Mouse (Mus musculus) G1E (cell line): ENCODE data around the gene Gstt3. TPM values are rescaled to one million over a fixed set of nuclear protein-coding genes. Genes with fewer than 3 reads are reported as not detected.

Experiments used
- ATAC-seq: 2 replicates; pipeline ENCODE4 v1.8.0; 2016; ENCODE audit warnings: mild to moderate bottlenecking; ENCODE audit not compliant: insufficient number of reproducible peaks, poor library complexity, low FRiP score, severe bottlenecking; ENCODE audit errors: extremely low read depth
- DNase-seq: peaks from one replicate; pipeline ENCODE4 v3.0.0; 2012; ENCODE audit warnings: low spot score
- H3K27me3 ChIP-seq: 2 replicates; pipeline ENCODE4 v1.6.1; 2012; ENCODE audit warnings: mild to moderate bottlenecking, low read length, inconsistent platforms; ENCODE audit not compliant: insufficient read depth
- H3K36me3 ChIP-seq: replicated peaks from 2 replicates; pipeline ENCODE3; 2012; ENCODE audit warnings: mild to moderate bottlenecking, inconsistent platforms
- H3K4me1 ChIP-seq: 2 replicates; pipeline ENCODE4 v1.6.1; 2012; ENCODE audit warnings: low read depth, low read length, inconsistent platforms, mixed read lengths; ENCODE audit not compliant: insufficient read depth
- H3K4me3 ChIP-seq: 2 replicates; pipeline ENCODE4 v1.5.1; 2012; ENCODE audit warnings: low read depth, mild to moderate bottlenecking, inconsistent platforms, low read length, moderate library complexity, mixed read lengths
- H3K9me3 ChIP-seq: replicated peaks from 2 replicates; pipeline ENCODE4 v1.6.1; 2012; ENCODE audit warnings: inconsistent platforms
- CTCF ChIP-seq: IDR thresholded peaks from 2 replicates; pipeline ENCODE4 v1.5.1; 2012; ENCODE audit warnings: low read depth, low read length, inconsistent platforms, mixed read lengths
- GATA1 ChIP-seq: IDR thresholded peaks from 2 replicates; pipeline ENCODE4 v1.6.1; 2012; ENCODE audit warnings: borderline replicate concordance, low read length, inconsistent platforms, mixed read lengths
- GATA2 ChIP-seq: IDR thresholded peaks from 2 replicates; pipeline ENCODE4 v1.6.1; 2012; ENCODE audit warnings: low read depth, low read length, inconsistent platforms, borderline replicate concordance
- POLR2AphosphoS5 ChIP-seq: IDR thresholded peaks from 2 replicates; pipeline ENCODE4 v1.6.1; 2012; ENCODE audit warnings: low read depth, low read length, inconsistent platforms; ENCODE audit not compliant: insufficient replicate concordance
- TAL1 ChIP-seq: conservative IDR thresholded peaks from 2 replicates; pipeline ENCODE4 v1.6.1; 2012; ENCODE audit warnings: low read depth, low read length, inconsistent platforms, mixed read lengths
- polyA plus RNA-seq: library from polyadenylated mRNA; stranded (reverse); fragments of >175 nt; gene quantifications from 2 replicates; pipeline ENCODE4 v1.2.3, GENCODE M21; 2012
- total RNA-seq, 2 experiments: library from RNA; stranded (forward) in 1 of 2; stranded (reverse) in 1 of 2; fragments of 200-1000 nt in 1 of 2; fragments of >200 nt in 1 of 2; fragmentation: Nextera tagmentation in 1 of 2; gene quantifications; 2 replicates each; pipeline ENCODE4 v1.2.3; 2014 to 2017

Gstt3 gene
- total and polyA plus RNA-seq, 3 experiments = 0.24 to 0.49 TPM; not detected in 1

GRCm38 (mm10) chr10:75823782-75824181 is 42.6 kb upstream of the Gstt3 start:
- peaks cover 4% of the 10 kb centered on the region; the same call in 1 of the 2 replicates for H3K27me3 ChIP-seq

GRCm38 (mm10) chr10:75822443-75822842 is 41.2 kb upstream of the Gstt3 start, which contains the start of gene Gstt4:
Gene Gstt4, minus strand, starts transcription at chr10:75822543.
- Histone ChIP-seq H3K27me3 (peaks cover 6% of the 10 kb centered on the region), H3K36me3 (no peaks in the 10 kb centered on the region), H3K4me1 (peaks cover 31% of the 10 kb centered on the region), H3K9me3 (peaks cover 10% of the 10 kb centered on the region), H3K4me3 (no peak within 1 kb of the TSS)
- ATAC-seq (no peak), DNase-seq (no peak)
- TF ChIP-seq TAL1 = no peak
- TF ChIP-seq GATA2 = no peak
- TF ChIP-seq GATA1 = no peak
- TF ChIP-seq POLR2AphosphoS5 = no peak
- TF ChIP-seq CTCF = no peak

More at GRCm38 (mm10) chr10:75823782-75824181, 42.6 kb upstream of the Gstt3 start:
- peaks cover 35% of the 10 kb centered on the region for H3K4me1 ChIP-seq
- ATAC-seq = no peak
- H3K9me3 ChIP-seq = peaks cover 10% of the 10 kb centered on the region
- no peak for DNase-seq
- H3K4me3 ChIP-seq = no peak overlapping the region
- TF ChIP-seq GATA1 = no peak
- TF ChIP-seq TAL1 = no peak
- no peak for TF ChIP-seq POLR2AphosphoS5
- no peak for TF ChIP-seq CTCF
- TF ChIP-seq GATA2 = no peak
- no peaks in the 10 kb centered on the region for H3K36me3 ChIP-seq

- peaks cover 8% of the 10 kb centered on the region for H3K9me3 ChIP-seq
- ATAC-seq (no peak), DNase-seq (no peak)
- H3K27me3 ChIP-seq = peaks cover 6% of the 10 kb centered on the region
- TF ChIP-seq TAL1 = no peak
- TF ChIP-seq CTCF = no peak
- TF ChIP-seq POLR2AphosphoS5 = no peak
- no peak for TF ChIP-seq GATA1
- no peak for TF ChIP-seq GATA2
- H3K4me1 ChIP-seq = peaks cover 14% of the 10 kb centered on the region
- no peak overlapping the region for H3K4me3 ChIP-seq
- H3K36me3 ChIP-seq = no peaks in the 10 kb centered on the region
Observed at GRCm38 (mm10) chr10:75819882-75820281, 38.7 kb upstream of the Gstt3 start.

GRCm38 (mm10) chr10:75818641-75819040 is 37.4 kb upstream of the Gstt3 start:
- TF ChIP-seq CTCF (no peak), POLR2AphosphoS5 (no peak), TAL1 (no peak), GATA2 (no peak), GATA1 (no peak)
- no peaks in the 10 kb centered on the region for H3K36me3 ChIP-seq
- peaks cover 6% of the 10 kb centered on the region for H3K27me3 ChIP-seq
- peaks cover 3% of the 10 kb centered on the region; the same call in 1 of the 2 replicates for H3K4me1 ChIP-seq
- DNase-seq = no peak
- no peak for ATAC-seq
- H3K9me3 ChIP-seq = no peaks in the 10 kb centered on the region
- no peak overlapping the region for H3K4me3 ChIP-seq

GRCm38 (mm10) chr10:75804217-75804616 is 23.0 kb upstream of the Gstt3 start:
- TF ChIP-seq TAL1 (no peak), GATA2 (no peak), POLR2AphosphoS5 (no peak), CTCF (no peak), GATA1 (no peak)
- ATAC-seq = no peak
- 0 out of 2 replicates have a peak, but pooled peaks cover 3% of the 10 kb centered on the region for H3K9me3 ChIP-seq

GRCm38 (mm10) chr10:75798176-75798696 is 17.0 kb upstream of the Gstt3 start, which contains the start of gene Gstt1:
Gene Gstt1, minus strand, starts transcription at chr10:75798584.
- ATAC-seq = no peak; the same call in 1 of the 2 replicates
- no peaks in the 10 kb centered on the region for H3K9me3 ChIP-seq
- H3K4me1 ChIP-seq = peaks cover 14% of the 10 kb centered on the region
- H3K36me3 ChIP-seq = no peaks in the 10 kb centered on the region
- peak within 1 kb of the TSS; percentile 57; the same call in 1 of the 2 replicates for H3K4me3 ChIP-seq
- no peak for TF ChIP-seq TAL1
- TF ChIP-seq POLR2AphosphoS5 = no peak
- no peak for TF ChIP-seq CTCF
- no peak for TF ChIP-seq GATA2
- no peak for TF ChIP-seq GATA1
- H3K27me3 ChIP-seq = peaks cover 22% of the 10 kb centered on the region
- DNase-seq = no peak

More at GRCm38 (mm10) chr10:75804217-75804616, 23.0 kb upstream of the Gstt3 start:
- Histone ChIP-seq H3K36me3 (no peaks in the 10 kb centered on the region), H3K27me3 (peaks cover 4% of the 10 kb centered on the region; the same call in 1 of the 2 replicates), H3K4me3 (no peak overlapping the region), H3K4me1 (no peaks in the 10 kb centered on the region)
- DNase-seq = no peak
